Mouse (Mus musculus): ENCODE data around the gene C1qtnf3. TPM values are rescaled to one million over a fixed set of nuclear protein-coding genes. Genes with fewer than 3 reads are reported as not detected.
"Not testable (repeated sequence)": the region's sequence is repeated elsewhere in the genome, so short reads cannot be mapped to it uniquely, and the experiment has no call there.

C1qtnf3 gene
- polyA plus RNA-seq, 1 experiment: 0.20 TPM

- Histone ChIP-seq H3K27ac (ENCODE audit: insufficient read depth, low read length) (no peak overlapping the region), H3K4me3 (replicated peaks; ENCODE audit: insufficient read depth, low read depth, low read length) (no peak overlapping the region), H3K27me3 (ENCODE audit: control insufficient read depth, insufficient read depth, low read length) (no peaks in the 10 kb centered on the region), H3K4me1 (ENCODE audit: control insufficient read depth, insufficient read depth, low read length) (no peaks in the 10 kb centered on the region)
- TF ChIP-seq CTCF (IDR thresholded peaks at IDR 0.05; ENCODE audit: borderline replicate concordance, insufficient read depth, low read depth, low read length) (no peak), POLR2A (IDR thresholded peaks at IDR 0.05; ENCODE audit: borderline replicate concordance, insufficient read depth, low read length) (no peak)
- 83% methylated on average over 2 of the region's 2 CpGs for WGBS
- DNase-seq: no peak
Measured at GRCm38 (mm10) chr15:10962601-10963000, 10.5 kb downstream of the C1qtnf3 start.

GRCm38 (mm10) chr15:10969439-10969838 is 17.3 kb downstream of the C1qtnf3 start:
- TF ChIP-seq CTCF (IDR thresholded peaks at IDR 0.05; ENCODE audit: borderline replicate concordance, insufficient read depth, low read depth, low read length) (no peak), POLR2A (IDR thresholded peaks at IDR 0.05; ENCODE audit: borderline replicate concordance, insufficient read depth, low read length) (no peak)
- H3K4me1 ChIP-seq (ENCODE audit: control insufficient read depth, insufficient read depth, low read length): no peaks in the 10 kb centered on the region
- no peak for DNase-seq
- no peak overlapping the region for H3K27ac ChIP-seq (ENCODE audit: insufficient read depth, low read length)
- H3K27me3 ChIP-seq (ENCODE audit: control insufficient read depth, insufficient read depth, low read length): no peaks in the 10 kb centered on the region
- no peak overlapping the region for H3K4me3 ChIP-seq (replicated peaks; ENCODE audit: insufficient read depth, low read depth, low read length)
- WGBS: 79% methylated on average over 3 of the region's 3 CpGs

- no peaks in the 10 kb centered on the region for H3K4me1 ChIP-seq (ENCODE audit: control insufficient read depth, insufficient read depth, low read length)
- 85% methylated on average over 5 of the region's 5 CpGs for WGBS
- H3K27ac ChIP-seq (ENCODE audit: insufficient read depth, low read length): no peak overlapping the region
- no peaks in the 10 kb centered on the region for H3K27me3 ChIP-seq (ENCODE audit: control insufficient read depth, insufficient read depth, low read length)
- no peak overlapping the region for H3K4me3 ChIP-seq (replicated peaks; ENCODE audit: insufficient read depth, low read depth, low read length)
- no peak for DNase-seq
- TF ChIP-seq CTCF (IDR thresholded peaks at IDR 0.05; ENCODE audit: borderline replicate concordance, insufficient read depth, low read depth, low read length) (no peak), POLR2A (IDR thresholded peaks at IDR 0.05; ENCODE audit: borderline replicate concordance, insufficient read depth, low read length) (no peak)
Measured at GRCm38 (mm10) chr15:10970777-10971176, 18.6 kb downstream of the C1qtnf3 start.

- H3K4me3 ChIP-seq (replicated peaks; ENCODE audit: insufficient read depth, low read depth, low read length): no peak overlapping the region
- DNase-seq: no peak
- TF ChIP-seq CTCF (IDR thresholded peaks at IDR 0.05; ENCODE audit: borderline replicate concordance, insufficient read depth, low read depth, low read length): no peak
- no peaks in the 10 kb centered on the region for H3K27me3 ChIP-seq (ENCODE audit: control insufficient read depth, insufficient read depth, low read length)
- no peak overlapping the region for H3K27ac ChIP-seq (ENCODE audit: insufficient read depth, low read length)
- no peaks in the 10 kb centered on the region for H3K4me1 ChIP-seq (ENCODE audit: control insufficient read depth, insufficient read depth, low read length)
Measured at GRCm38 (mm10) chr15:10977151-10977550, 25.0 kb downstream of the C1qtnf3 start.

- TF ChIP-seq POLR2A (IDR thresholded peaks at IDR 0.05; ENCODE audit: borderline replicate concordance, insufficient read depth, low read length) (no peak), CTCF (IDR thresholded peaks at IDR 0.05; ENCODE audit: borderline replicate concordance, insufficient read depth, low read depth, low read length) (no peak)
- Histone ChIP-seq H3K4me3 (replicated peaks; ENCODE audit: insufficient read depth, low read depth, low read length) (no peak overlapping the region), H3K27ac (ENCODE audit: insufficient read depth, low read length) (no peak overlapping the region), H3K27me3 (ENCODE audit: control insufficient read depth, insufficient read depth, low read length) (no peaks in the 10 kb centered on the region), H3K4me1 (ENCODE audit: control insufficient read depth, insufficient read depth, low read length) (no peaks in the 10 kb centered on the region)
- 53% methylated on average over 2 of the region's 2 CpGs for WGBS
- no peak for DNase-seq
Measured at GRCm38 (mm10) chr15:10980712-10981111, 28.6 kb downstream of the C1qtnf3 start.

GRCm38 (mm10) chr15:10981377-10982063 is 29.4 kb downstream of the C1qtnf3 start, which contains the start of gene Amacr:
Amacr (plus strand) TSS chr15:10981756.
- Histone ChIP-seq H3K4me1 (ENCODE audit: control insufficient read depth, insufficient read depth, low read length) (no peaks in the 10 kb centered on the region), H3K4me3 (replicated peaks; ENCODE audit: insufficient read depth, low read depth, low read length) (peak within 1 kb of the TSS; percentile 86), H3K27me3 (ENCODE audit: control insufficient read depth, insufficient read depth, low read length) (no peaks in the 10 kb centered on the region), H3K27ac (ENCODE audit: insufficient read depth, low read length) (peak within 1 kb of the TSS; percentile 84)
- WGBS: 1% methylated on average over 51 of the region's 52 CpGs
- DNase-seq: peak; percentile 94 to 96
- TF ChIP-seq POLR2A (IDR thresholded peaks at IDR 0.05; ENCODE audit: borderline replicate concordance, insufficient read depth, low read length) (peak; percentile 83), CTCF (IDR thresholded peaks at IDR 0.05; ENCODE audit: borderline replicate concordance, insufficient read depth, low read depth, low read length) (no peak; the same call in 1 of the 2 replicates)

- Histone ChIP-seq H3K27me3 (ENCODE audit: control insufficient read depth, insufficient read depth, low read length) (no peaks in the 10 kb centered on the region), H3K27ac (ENCODE audit: insufficient read depth, low read length) (peak overlapping the region; percentile 84; the same call in 1 of the 2 replicates), H3K4me3 (replicated peaks; ENCODE audit: insufficient read depth, low read depth, low read length) (peak overlapping the region; percentile 86), H3K4me1 (ENCODE audit: control insufficient read depth, insufficient read depth, low read length) (no peaks in the 10 kb centered on the region)
- no peak for DNase-seq
- 4% methylated on average over 6 of the region's 6 CpGs for WGBS
- TF ChIP-seq POLR2A (IDR thresholded peaks at IDR 0.05; ENCODE audit: borderline replicate concordance, insufficient read depth, low read length) (no peak; the same call in 1 of the 2 replicates), CTCF (IDR thresholded peaks at IDR 0.05; ENCODE audit: borderline replicate concordance, insufficient read depth, low read depth, low read length) (no peak)
Measured at GRCm38 (mm10) chr15:10982064-10982435, 29.9 kb downstream of the C1qtnf3 start.

- no peak for TF ChIP-seq CTCF (IDR thresholded peaks at IDR 0.05; ENCODE audit: borderline replicate concordance, insufficient read depth, low read depth, low read length)
- no peak for TF ChIP-seq POLR2A (IDR thresholded peaks at IDR 0.05; ENCODE audit: borderline replicate concordance, insufficient read depth, low read length)
- no peak overlapping the region for H3K27ac ChIP-seq (ENCODE audit: insufficient read depth, low read length)
- no peak for DNase-seq
- H3K4me1 ChIP-seq (ENCODE audit: control insufficient read depth, insufficient read depth, low read length): no peaks in the 10 kb centered on the region
- WGBS: 83% methylated on average over 6 of the region's 6 CpGs
- H3K4me3 ChIP-seq (replicated peaks; ENCODE audit: insufficient read depth, low read depth, low read length): no peak overlapping the region
- no peaks in the 10 kb centered on the region for H3K27me3 ChIP-seq (ENCODE audit: control insufficient read depth, insufficient read depth, low read length)
Measured at GRCm38 (mm10) chr15:10985756-10986155, 33.6 kb downstream of the C1qtnf3 start.

- H3K27me3 ChIP-seq (ENCODE audit: control insufficient read depth, insufficient read depth, low read length); H3K4me1 ChIP-seq (ENCODE audit: control insufficient read depth, insufficient read depth, low read length); DNase-seq; H3K27ac ChIP-seq (ENCODE audit: insufficient read depth, low read length); H3K4me3 ChIP-seq (replicated peaks; ENCODE audit: insufficient read depth, low read depth, low read length): not testable (repeated sequence)
- 81% methylated on average over 2 of the region's 2 CpGs for WGBS
Measured at GRCm38 (mm10) chr15:10986477-10986876, 34.3 kb downstream of the C1qtnf3 start.

Measured in cerebellum, adult 2 months (tissue).